Mouse (Mus musculus): ENCODE measurements around the gene Ablim1. TPM values are rescaled to one million over a fixed set of nuclear protein-coding genes. Genes with fewer than 3 reads are reported as not detected.
A peak's percentile ranks its signal among the peaks of the same experiment; 100 is the strongest.

The Ablim1 gene
- polyA plus RNA-seq, 1 experiment from 2014 or later, result 39.3 TPM

- Histone ChIP-seq H3K4me1 (ENCODE audit: insufficient read depth, low read length) (peaks cover 20% of the 10 kb centered on the region), H3K27ac (ENCODE audit: low read length) (no peak overlapping the region), H3K4me2 (replicated peaks; ENCODE audit: low read depth, low read length) (no peak overlapping the region), H3K9ac (replicated peaks; ENCODE audit: low read length) (no peak overlapping the region), H3K4me3 (ENCODE audit: low read length) (no peak overlapping the region), H3K36me3 (ENCODE audit: insufficient read depth, low read length) (no peaks in the 10 kb centered on the region), H3K27me3 (ENCODE audit: insufficient read depth, low read length) (no peaks in the 10 kb centered on the region), H3K9me3 (ENCODE audit: low read length) (no peaks in the 10 kb centered on the region)
- 83% methylated on average over 12 of the region's 12 CpGs for WGBS
- no peak for ATAC-seq (ENCODE audit: low FRiP score, low TSS enrichment)
Observed at GRCm38 (mm10) chr19:57193382-57193781, 121.3 kb downstream of the Ablim1 start.

- Histone ChIP-seq H3K9me3 (ENCODE audit: low read length) (no peaks in the 10 kb centered on the region), H3K27ac (ENCODE audit: low read length) (no peak overlapping the region), H3K4me1 (ENCODE audit: insufficient read depth, low read length) (peaks cover 4% of the 10 kb centered on the region; the same call in 1 of the 2 replicates), H3K27me3 (ENCODE audit: insufficient read depth, low read length) (no peaks in the 10 kb centered on the region), H3K9ac (replicated peaks; ENCODE audit: low read length) (no peak overlapping the region), H3K4me3 (ENCODE audit: low read length) (no peak overlapping the region), H3K36me3 (ENCODE audit: insufficient read depth, low read length) (no peaks in the 10 kb centered on the region), H3K4me2 (replicated peaks; ENCODE audit: low read depth, low read length) (no peak overlapping the region)
- ATAC-seq (ENCODE audit: low FRiP score, low TSS enrichment), result no peak
- WGBS, result 91% methylated on average over 1 of the region's 1 CpGs
Observed at GRCm38 (mm10) chr19:57191109-57191508, 123.6 kb downstream of the Ablim1 start.

- Histone ChIP-seq H3K36me3 (ENCODE audit: insufficient read depth, low read length) (no peaks in the 10 kb centered on the region), H3K27me3 (ENCODE audit: insufficient read depth, low read length) (no peaks in the 10 kb centered on the region), H3K9me3 (ENCODE audit: low read length) (no peaks in the 10 kb centered on the region), H3K4me1 (ENCODE audit: insufficient read depth, low read length) (peaks cover 4% of the 10 kb centered on the region; the same call in 1 of the 2 replicates), H3K4me2 (replicated peaks; ENCODE audit: low read depth, low read length) (no peak overlapping the region), H3K27ac (ENCODE audit: low read length) (peak overlapping the region; percentile 34), H3K9ac (replicated peaks; ENCODE audit: low read length) (no peak overlapping the region), H3K4me3 (ENCODE audit: low read length) (no peak overlapping the region)
- 74% methylated on average over 5 of the region's 5 CpGs for WGBS
- 0 out of 2 replicates have a peak, but pooled peaks have one; percentile 64 for ATAC-seq (ENCODE audit: low FRiP score, low TSS enrichment)
Observed at GRCm38 (mm10) chr19:57189427-57189826, 125.3 kb downstream of the Ablim1 start.

GRCm38 (mm10) chr19:57188553-57188952, 126.2 kb downstream of the Ablim1 start:
- Histone ChIP-seq H3K9ac (replicated peaks; ENCODE audit: low read length) (no peak overlapping the region), H3K4me1 (ENCODE audit: insufficient read depth, low read length) (peaks cover 4% of the 10 kb centered on the region; the same call in 1 of the 2 replicates), H3K36me3 (ENCODE audit: insufficient read depth, low read length) (no peaks in the 10 kb centered on the region), H3K27me3 (ENCODE audit: insufficient read depth, low read length) (no peaks in the 10 kb centered on the region), H3K4me2 (replicated peaks; ENCODE audit: low read depth, low read length) (no peak overlapping the region), H3K9me3 (ENCODE audit: low read length) (no peaks in the 10 kb centered on the region), H3K27ac (ENCODE audit: low read length) (no peak overlapping the region), H3K4me3 (ENCODE audit: low read length) (no peak overlapping the region)
- 77% methylated on average over 4 of the region's 4 CpGs for WGBS
- ATAC-seq (ENCODE audit: low FRiP score, low TSS enrichment), result no peak

GRCm38 (mm10) chr19:57185021-57185420, 129.7 kb downstream of the Ablim1 start:
- no peak for ATAC-seq (ENCODE audit: low FRiP score, low TSS enrichment)
- no peaks in the 10 kb centered on the region for H3K36me3 ChIP-seq (ENCODE audit: insufficient read depth, low read length)
- no peak overlapping the region for H3K4me2 ChIP-seq (replicated peaks; ENCODE audit: low read depth, low read length)
- no peak overlapping the region for H3K9ac ChIP-seq (replicated peaks; ENCODE audit: low read length)
- H3K4me1 ChIP-seq (ENCODE audit: insufficient read depth, low read length), result peaks cover 24% of the 10 kb centered on the region
- H3K9me3 ChIP-seq (ENCODE audit: low read length), result no peaks in the 10 kb centered on the region
- H3K27me3 ChIP-seq (ENCODE audit: insufficient read depth, low read length), result no peaks in the 10 kb centered on the region
- no peak overlapping the region for H3K4me3 ChIP-seq (ENCODE audit: low read length)
- H3K27ac ChIP-seq (ENCODE audit: low read length), result no peak overlapping the region
- 82% methylated on average over 3 of the region's 3 CpGs for WGBS

- Histone ChIP-seq H3K36me3 (ENCODE audit: insufficient read depth, low read length) (no peaks in the 10 kb centered on the region), H3K9me3 (ENCODE audit: low read length) (no peaks in the 10 kb centered on the region), H3K4me3 (ENCODE audit: low read length) (no peak overlapping the region), H3K27me3 (ENCODE audit: insufficient read depth, low read length) (no peaks in the 10 kb centered on the region), H3K9ac (replicated peaks; ENCODE audit: low read length) (no peak overlapping the region), H3K4me1 (ENCODE audit: insufficient read depth, low read length) (peaks cover 21% of the 10 kb centered on the region), H3K4me2 (replicated peaks; ENCODE audit: low read depth, low read length) (no peak overlapping the region), H3K27ac (ENCODE audit: low read length) (no peak overlapping the region)
- 86% methylated on average over 13 of the region's 13 CpGs for WGBS
- ATAC-seq (ENCODE audit: low FRiP score, low TSS enrichment), result no peak
Observed at GRCm38 (mm10) chr19:57182938-57183720, 131.6 kb downstream of the Ablim1 start.

- ATAC-seq (ENCODE audit: low FRiP score, low TSS enrichment), result peak; percentile 72; the same call in 1 of the 2 replicates
- H3K27me3 ChIP-seq (ENCODE audit: insufficient read depth, low read length), result no peaks in the 10 kb centered on the region
- no peaks in the 10 kb centered on the region for H3K36me3 ChIP-seq (ENCODE audit: insufficient read depth, low read length)
- H3K4me3 ChIP-seq (ENCODE audit: low read length), result no peak overlapping the region
- no peaks in the 10 kb centered on the region for H3K9me3 ChIP-seq (ENCODE audit: low read length)
- H3K27ac ChIP-seq (ENCODE audit: low read length), result peak overlapping the region; percentile 68
- no peak overlapping the region for H3K9ac ChIP-seq (replicated peaks; ENCODE audit: low read length)
- WGBS, result 72% methylated on average over 10 of the region's 10 CpGs
- H3K4me2 ChIP-seq (replicated peaks; ENCODE audit: low read depth, low read length), result no peak overlapping the region
- H3K4me1 ChIP-seq (ENCODE audit: insufficient read depth, low read length), result peaks cover 21% of the 10 kb centered on the region
Observed at GRCm38 (mm10) chr19:57181852-57182528, 132.7 kb downstream of the Ablim1 start.

- H3K9me3 ChIP-seq (ENCODE audit: low read length), result no peaks in the 10 kb centered on the region
- H3K27me3 ChIP-seq (ENCODE audit: insufficient read depth, low read length), result no peaks in the 10 kb centered on the region
- H3K9ac ChIP-seq (replicated peaks; ENCODE audit: low read length), result no peak overlapping the region
- H3K27ac ChIP-seq (ENCODE audit: low read length), result peak overlapping the region; percentile 68
- ATAC-seq (ENCODE audit: low FRiP score, low TSS enrichment), result 0 out of 2 replicates have a peak, but pooled peaks have one; percentile 13
- H3K4me3 ChIP-seq (ENCODE audit: low read length), result no peak overlapping the region
- 60% methylated on average over 6 of the region's 6 CpGs for WGBS
- H3K4me2 ChIP-seq (replicated peaks; ENCODE audit: low read depth, low read length), result no peak overlapping the region
- no peaks in the 10 kb centered on the region for H3K36me3 ChIP-seq (ENCODE audit: insufficient read depth, low read length)
- H3K4me1 ChIP-seq (ENCODE audit: insufficient read depth, low read length), result peaks cover 21% of the 10 kb centered on the region
Observed at GRCm38 (mm10) chr19:57181317-57181716, 133.4 kb downstream of the Ablim1 start.

- WGBS, result 78% methylated on average over 3 of the region's 3 CpGs
- H3K27ac ChIP-seq (ENCODE audit: low read length), result peak overlapping the region; percentile 68
- ATAC-seq (ENCODE audit: low FRiP score, low TSS enrichment), result 0 out of 2 replicates have a peak, but pooled peaks have one; percentile 43
- peaks cover 21% of the 10 kb centered on the region for H3K4me1 ChIP-seq (ENCODE audit: insufficient read depth, low read length)
- no peak overlapping the region for H3K9ac ChIP-seq (replicated peaks; ENCODE audit: low read length)
- no peaks in the 10 kb centered on the region for H3K27me3 ChIP-seq (ENCODE audit: insufficient read depth, low read length)
- H3K36me3 ChIP-seq (ENCODE audit: insufficient read depth, low read length), result no peaks in the 10 kb centered on the region
- no peaks in the 10 kb centered on the region for H3K9me3 ChIP-seq (ENCODE audit: low read length)
- no peak overlapping the region for H3K4me2 ChIP-seq (replicated peaks; ENCODE audit: low read depth, low read length)
- no peak overlapping the region for H3K4me3 ChIP-seq (ENCODE audit: low read length)
Observed at GRCm38 (mm10) chr19:57180908-57181307, 133.8 kb downstream of the Ablim1 start.

GRCm38 (mm10) chr19:57180333-57180732, 134.4 kb downstream of the Ablim1 start:
- H3K27ac ChIP-seq (ENCODE audit: low read length), result peak overlapping the region; percentile 68
- no peaks in the 10 kb centered on the region for H3K36me3 ChIP-seq (ENCODE audit: insufficient read depth, low read length)
- H3K9ac ChIP-seq (replicated peaks; ENCODE audit: low read length), result no peak overlapping the region
- no peak overlapping the region for H3K4me2 ChIP-seq (replicated peaks; ENCODE audit: low read depth, low read length)
- peaks cover 21% of the 10 kb centered on the region for H3K4me1 ChIP-seq (ENCODE audit: insufficient read depth, low read length)
- H3K27me3 ChIP-seq (ENCODE audit: insufficient read depth, low read length), result no peaks in the 10 kb centered on the region
- WGBS, result 55% methylated on average over 9 of the region's 9 CpGs
- no peak for ATAC-seq (ENCODE audit: low FRiP score, low TSS enrichment)
- no peak overlapping the region for H3K4me3 ChIP-seq (ENCODE audit: low read length)
- H3K9me3 ChIP-seq (ENCODE audit: low read length), result no peaks in the 10 kb centered on the region
